Mouse (Mus musculus) gastrocnemius, adult 18-20 months (tissue): ENCODE data around the gene Gpatch11. TPM values are rescaled to one million over a fixed set of nuclear protein-coding genes. Genes with fewer than 3 reads are reported as not detected.
"Not testable (repeated sequence)": the region's sequence is repeated elsewhere in the genome, so short reads cannot be mapped to it uniquely, and the experiment has no call there.

Experiments
- DNase-seq: peaks from one replicate; pipeline ENCODE4 v3.0.0; 2021; ENCODE audit warnings: low spot score
- long read RNA-seq, 2 experiments: library from polyadenylated mRNA; stranded (forward); transcript quantifications; one replicate each; pipeline ENCODE4 v2.0.0; 2021
- total RNA-seq, 2 experiments: library from RNA; stranded (reverse); gene quantifications; 2 replicates each; pipeline ENCODE4 v1.2.3; 2021

Gene Gpatch11
- 10 to 100 TPM; 25.1 to 26.1 TPM for total RNA-seq
- long read RNA-seq, experiment 1, full-length matches to known transcripts, result 12 of 17 reads
- long read RNA-seq, experiment 1, partial matches to known transcripts, result 1 of 17 reads
- long read RNA-seq, experiment 1, other reads (novel, unspliced or antisense), result 4 of 17 reads
- long read RNA-seq, experiment 2, full-length matches to known transcripts, result 7 of 13 reads
- long read RNA-seq, experiment 2, partial matches to known transcripts, result 3 of 13 reads
- long read RNA-seq, experiment 2, other reads (novel, unspliced or antisense), result 3 of 13 reads

DNA sequence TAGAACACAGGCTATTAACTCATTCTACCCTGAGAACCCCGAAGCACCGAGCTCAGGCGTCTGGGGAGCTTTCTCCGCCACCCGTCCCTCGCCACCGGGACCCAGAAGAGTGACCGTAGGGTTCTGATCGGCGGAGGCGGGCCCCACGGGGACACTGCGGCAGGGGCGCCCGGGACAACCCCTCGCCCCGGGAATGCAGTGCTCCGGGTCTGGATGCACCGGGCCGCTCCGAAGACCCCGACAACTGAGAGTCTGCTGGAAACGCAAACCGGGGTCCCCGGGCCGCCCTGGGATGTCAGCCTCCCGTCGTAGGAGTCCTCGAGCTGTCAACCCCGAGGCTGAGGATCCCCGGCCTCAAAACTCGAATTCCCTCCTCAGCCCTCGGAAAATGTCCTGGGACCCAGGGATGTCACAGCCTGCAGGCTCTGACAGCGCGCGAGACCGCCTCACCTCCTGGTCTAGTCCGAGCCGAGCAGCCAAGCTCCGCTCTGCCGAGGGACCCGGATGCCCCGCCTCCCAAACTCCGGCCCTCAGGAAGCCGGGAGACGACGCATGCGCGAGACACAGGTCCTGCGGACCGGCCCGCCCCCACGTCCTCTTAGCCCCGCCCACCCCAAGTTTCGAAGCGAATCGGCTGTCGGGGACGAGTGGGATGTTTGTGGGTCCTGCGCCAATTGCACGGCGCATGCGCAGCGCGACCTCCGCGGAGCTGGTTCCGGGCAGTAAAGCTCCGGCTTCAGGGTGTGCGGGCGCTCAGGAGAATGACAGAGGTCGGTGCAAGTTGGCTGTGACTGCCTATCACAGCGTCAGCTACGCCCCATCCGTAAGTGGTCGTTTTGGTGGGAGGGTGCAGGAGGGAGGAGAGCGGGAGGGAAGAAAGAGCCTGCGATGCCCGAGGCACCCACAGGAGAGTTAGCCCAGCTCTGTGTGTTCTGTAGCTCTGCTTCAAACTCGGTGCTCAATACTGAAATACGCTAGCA is at the start of gene Gpatch11, which contains the start of gene Heatr5b:
TSS of gene Gpatch11 (plus strand) at position 712 of the 980 bp plus-strand sequence.
TSS of gene Heatr5b (minus strand) at position 509 of the 980 bp plus-strand sequence.
- DNase-seq, result peak; percentile 97

DNA sequence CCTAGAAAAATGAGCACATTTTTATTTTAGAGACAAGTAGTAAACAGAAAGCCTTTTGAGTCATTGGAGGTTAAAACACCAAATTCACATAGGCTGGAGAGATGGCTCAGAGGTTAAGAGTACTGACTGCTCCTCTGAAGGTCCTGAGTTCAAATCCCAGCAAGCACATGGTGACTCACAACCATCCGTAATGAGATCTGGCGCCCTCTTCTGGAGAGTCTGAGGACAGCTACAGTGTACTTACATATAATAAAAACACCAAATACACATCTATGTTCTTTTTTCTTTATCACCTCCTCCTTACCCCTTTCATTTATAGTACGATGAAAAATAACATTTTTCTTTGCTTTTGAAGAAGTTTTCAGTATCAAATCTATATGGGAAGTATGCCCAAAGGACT is 47.1 kb upstream of the Gpatch11 start:
- not testable (repeated sequence) for DNase-seq

DNA sequence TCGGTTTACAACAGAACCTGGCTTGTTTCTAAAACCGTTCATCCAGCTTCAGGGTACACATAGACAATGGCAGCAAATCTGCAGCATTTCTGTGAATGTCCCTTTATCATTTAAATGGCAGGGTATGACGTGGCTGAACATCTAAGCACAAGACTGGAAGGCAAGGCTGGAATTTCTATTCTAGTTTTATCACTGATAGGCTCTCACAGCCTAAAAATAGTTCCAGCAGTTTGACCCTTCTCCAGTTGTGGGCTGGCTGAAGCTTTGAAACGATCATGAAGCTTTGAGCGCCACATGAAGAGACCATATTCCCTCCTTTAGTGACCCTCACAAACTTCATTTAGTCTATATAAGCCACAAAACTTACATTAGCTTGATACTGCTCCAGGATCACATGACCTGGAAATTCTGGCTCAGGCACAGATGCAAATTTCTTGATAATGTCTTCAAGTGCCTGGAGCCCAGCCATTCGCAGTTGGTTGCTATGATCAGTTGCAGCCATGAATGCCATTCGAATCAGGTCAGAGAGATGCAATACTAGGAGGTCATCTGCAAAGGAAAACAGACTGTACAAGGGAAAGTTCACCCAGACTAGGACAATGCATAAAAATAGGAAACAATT is 44.2 kb upstream of the Gpatch11 start:
- no peak for DNase-seq

DNA sequence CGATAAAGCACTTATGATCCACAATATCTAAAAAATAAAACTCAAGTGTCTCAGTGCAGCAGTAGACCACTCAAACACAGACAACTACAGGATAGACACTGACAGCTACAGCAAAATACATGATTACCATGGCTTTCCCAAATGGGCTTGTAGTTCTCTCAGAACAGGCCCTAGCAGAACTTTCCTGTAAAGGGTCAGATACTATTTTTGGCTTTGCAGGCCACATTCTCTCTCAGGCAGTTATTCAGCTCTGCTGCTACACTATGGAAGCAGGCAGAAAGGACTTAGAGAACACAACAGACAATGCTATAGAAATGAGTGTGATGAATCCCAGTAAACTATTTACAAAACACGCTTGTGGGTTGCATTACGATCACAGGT is 43.7 kb upstream of the Gpatch11 start:
- no peak for DNase-seq

DNA sequence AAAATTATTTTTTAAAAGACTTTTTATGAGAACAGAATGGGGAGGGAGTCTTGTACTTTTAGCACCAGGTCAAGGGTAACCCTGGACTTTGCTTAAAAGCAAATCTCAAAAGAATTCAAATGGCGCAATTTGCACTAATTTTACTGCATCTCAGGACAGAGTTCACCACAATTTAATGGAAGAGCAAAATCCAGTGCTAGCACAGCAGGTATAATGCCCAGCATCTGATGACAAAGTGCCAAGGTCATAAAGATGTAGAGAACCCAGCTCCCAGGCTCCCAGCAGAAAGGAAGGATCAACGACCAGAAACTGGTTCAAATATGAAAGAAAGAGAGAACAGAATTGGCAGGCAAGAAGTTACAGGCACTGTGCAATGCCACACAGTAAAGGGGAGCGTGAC is 43.2 kb upstream of the Gpatch11 start:
- DNase-seq, result no peak

DNA sequence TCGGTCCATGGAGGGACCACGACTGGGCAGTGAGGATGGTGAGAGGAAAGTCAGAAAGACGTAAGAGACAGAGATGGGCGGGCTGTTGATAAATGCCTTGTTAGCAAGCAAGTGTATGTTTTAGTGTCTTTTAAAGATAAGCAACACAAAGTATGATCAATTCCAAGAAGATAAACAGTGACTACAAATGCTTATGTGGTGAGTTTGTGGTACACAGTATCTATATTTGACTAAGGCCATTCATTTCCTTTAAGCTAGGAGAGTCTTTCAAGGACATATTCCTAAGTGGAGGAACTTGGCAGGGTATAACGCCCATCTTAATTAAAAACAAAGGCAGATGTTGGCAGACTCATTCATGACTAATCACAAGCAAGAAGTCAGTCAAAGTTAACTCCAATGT is 41.0 kb upstream of the Gpatch11 start:
- no peak for DNase-seq

DNA sequence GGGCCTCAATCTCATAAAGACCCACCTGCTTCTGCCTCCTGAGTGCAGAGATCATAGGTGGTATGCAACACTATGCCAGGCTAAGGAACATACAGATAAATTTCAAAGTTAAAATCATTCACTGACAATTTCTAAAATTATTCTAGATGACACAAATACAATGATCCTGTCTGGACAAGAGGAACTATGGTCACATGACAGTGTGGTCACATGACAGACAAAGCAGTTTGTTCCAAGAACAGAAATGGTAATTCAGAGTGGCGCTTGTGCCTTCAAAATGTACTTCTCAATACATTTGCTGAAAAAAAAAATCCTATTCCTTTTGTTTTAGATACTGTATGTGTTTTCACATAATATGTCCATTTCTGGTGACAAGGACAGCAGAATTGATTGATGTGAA is 38.1 kb upstream of the Gpatch11 start:
- no peak for DNase-seq

DNA sequence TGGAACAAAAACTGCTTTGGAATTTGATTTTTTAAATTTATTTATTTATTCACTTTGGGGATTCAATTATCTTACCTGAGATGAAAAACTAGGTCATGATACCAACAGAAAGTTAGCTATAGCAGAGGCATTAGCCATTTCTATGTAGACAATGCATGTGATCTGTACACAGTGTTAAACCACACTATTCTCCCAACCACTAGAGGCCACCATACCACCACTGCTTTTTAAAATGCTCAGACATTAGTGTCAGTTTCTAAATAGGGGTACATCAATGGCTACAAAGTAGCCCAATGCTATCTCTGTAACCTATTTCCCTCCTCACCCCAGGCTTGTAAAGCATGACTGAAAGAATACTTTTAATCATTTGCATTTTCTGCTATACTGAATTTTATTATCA is 26.3 kb upstream of the Gpatch11 start:
- DNase-seq, result no peak

DNA sequence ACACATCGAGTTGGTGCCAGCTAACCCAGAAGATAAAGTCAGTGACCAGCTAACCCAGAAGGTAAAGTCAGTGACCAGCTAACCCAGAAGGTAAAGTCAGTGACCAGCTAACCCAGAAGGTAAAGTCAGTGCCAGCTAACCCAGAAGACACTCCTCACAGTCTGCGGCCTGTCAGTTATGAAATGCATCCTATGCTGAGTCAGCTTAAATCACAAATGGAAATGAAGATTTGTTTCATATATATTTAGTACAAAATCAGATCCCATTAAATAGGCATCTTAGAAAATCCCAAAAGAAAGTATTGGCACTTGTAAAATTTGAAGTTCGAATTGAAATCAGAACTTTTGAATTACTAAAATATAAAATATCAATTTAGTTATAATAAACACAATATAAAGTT is 25.8 kb upstream of the Gpatch11 start:
- DNase-seq, result no peak

DNA sequence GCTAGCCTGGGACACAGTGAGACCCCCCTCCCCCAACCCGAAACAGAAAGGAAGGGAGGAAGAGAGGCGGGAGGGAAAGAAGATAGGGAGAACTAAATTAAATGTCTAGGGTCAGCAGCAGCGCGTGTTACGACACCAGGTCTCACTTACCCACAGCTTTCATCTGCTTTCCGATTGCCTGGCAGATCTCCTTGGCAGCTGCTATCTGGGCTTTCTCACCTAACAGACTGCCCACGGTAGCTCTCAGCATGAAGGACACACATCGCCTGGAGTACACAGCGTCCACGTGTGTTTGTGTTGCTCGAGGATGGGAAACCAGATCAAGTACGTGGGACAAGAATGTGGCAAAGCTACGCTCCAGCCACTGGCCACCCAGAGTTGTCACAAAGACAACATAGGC is 11.0 kb upstream of the Gpatch11 start:
- DNase-seq, result peak; percentile 43

DNA sequence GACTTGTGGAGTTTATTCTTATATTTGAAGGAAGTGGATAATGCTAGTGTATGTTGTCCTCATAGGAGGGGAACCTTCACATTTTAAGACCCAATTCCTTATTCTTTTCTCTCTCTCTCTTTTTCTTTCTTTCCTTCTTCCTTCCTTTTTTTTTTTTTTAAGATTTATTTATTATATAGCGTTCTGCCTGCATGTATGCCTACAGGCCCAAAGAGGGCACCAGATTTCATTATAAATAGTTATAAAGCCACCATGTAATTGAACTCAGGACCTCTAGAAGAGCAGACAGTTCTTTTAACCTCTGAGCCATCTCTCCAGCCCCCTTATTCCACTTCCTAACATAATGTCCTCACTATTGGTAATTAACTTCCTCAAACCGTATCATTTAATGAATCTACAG is 689 bp downstream of the Gpatch11 start:
- DNase-seq, result no peak

DNA sequence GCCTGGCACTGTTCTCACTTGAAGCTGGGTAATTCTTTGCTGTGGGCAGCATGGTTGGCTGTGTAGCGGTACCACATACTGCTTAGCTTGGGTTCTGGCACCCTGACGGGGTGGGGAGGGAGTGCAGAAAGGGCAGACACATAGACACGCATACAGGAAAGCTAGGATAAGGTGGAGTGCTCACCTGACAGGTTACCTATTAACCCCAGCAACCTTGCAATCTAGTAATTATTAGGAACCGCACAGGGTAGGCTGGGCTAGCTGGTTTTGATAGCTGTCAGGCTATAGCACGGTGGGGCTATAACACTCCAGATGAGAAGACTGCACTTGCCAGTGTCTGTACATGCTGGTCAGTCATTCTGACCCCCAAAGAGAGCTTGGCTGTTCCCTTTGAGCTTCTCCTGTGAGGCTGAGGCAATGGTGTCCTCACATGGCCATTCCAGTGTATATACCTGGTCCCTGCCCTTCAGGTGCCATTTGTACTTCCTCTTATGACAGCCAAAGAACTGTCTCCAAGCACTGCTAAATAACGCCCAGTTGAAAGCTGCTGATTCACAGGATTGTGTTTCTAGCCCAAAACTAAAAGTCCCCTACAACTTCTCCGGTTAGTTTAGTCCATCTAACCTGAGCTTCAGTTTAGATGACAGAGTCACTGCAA is 7.0 kb downstream of the Gpatch11 start:
- DNase-seq, result no peak

DNA sequence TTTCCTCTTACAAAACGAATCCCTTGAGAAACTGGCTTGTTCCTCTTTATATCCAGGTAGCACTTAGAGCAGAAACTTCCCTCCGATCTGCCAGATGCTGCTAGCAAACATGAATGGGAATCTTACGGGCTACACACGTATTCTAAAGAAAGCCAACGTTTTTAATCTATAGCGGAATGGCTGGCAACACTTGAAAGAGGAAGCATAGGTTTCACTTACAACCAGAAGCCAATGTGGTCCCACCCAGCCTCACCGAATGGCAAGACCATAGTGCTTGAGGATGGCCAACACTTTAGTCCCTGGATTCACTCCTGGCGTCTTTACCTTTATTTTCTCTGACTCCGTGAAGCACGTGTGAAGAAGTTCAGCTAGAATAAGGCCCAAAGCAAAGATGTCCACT is 20.9 kb downstream of the Gpatch11 start:
- DNase-seq, result no peak

DNA sequence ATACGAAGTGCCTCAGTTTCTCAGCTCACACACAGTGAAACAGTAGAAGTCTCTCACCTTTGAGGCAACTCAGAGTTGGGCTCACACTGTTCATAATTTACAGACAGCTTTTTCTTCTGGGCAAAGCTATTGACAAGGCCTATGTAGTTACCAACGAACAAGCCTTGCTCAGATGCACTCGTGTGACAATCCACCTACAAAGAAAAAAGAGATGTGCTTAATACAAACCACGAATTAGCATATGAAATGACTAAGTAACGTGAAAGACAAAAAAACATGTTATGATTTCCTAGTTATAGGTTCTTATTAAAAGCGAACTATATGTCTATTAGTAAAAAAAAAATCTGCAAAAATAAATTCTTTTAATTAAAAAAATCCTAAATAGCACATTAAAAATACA is 38.5 kb downstream of the Gpatch11 start:
- DNase-seq, result no peak

DNA sequence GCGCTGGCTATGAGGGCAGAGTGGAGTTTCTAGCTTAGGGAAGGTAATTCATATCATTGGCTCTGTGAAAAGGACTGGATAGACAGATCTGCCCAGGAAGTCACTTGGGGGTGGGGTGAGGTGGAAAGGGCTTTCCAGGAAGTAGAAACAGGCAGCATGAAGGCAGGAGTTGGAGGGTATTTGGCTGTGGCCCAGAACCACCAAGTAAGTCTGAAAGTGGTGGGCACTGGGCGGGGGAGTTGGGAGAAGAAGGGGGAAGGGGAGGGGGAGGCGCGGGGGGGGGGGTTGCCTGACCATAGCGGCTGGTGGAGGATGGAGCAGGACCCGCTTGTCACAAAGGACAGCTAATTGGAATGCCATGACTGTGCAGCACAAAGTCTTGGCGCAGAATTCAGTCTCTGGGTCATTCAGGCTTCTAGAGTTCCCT is 46.5 kb downstream of the Gpatch11 start:
- no peak for DNase-seq

DNA sequence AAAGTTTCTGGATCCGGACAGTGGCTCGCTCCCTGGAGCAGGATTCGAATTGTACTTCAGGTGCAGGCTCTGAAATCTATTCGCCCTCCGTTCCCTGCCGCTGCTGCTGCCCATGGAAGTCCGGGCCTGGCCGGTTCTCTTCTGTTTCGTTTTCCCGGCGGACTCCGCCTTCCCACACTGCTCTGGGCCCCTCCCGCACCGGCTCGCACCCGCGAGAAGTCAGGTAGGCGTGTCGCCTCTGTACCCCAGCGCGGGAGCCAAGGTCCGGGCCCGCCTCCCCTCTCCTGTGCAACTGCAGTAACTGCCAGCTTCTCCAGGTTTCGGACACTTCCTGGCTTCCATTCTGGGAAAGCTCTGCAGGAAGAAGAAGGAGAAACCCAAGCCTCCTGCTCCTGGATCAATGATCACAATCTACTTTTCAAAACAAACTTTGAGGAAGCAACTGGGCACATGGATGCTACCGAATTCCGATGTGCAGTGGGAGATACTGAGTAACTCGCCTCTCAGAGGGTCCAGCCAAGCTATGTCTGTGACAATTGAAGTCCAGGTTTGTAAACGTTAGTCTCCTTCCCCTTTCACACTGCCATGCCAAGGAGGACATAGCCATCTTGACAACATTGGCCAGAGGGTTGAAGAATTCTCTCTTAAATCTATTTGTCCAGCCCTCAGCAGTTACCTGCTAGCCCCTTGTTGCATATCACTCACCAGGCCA is 47.2 kb downstream of the Gpatch11 start, which contains the start of gene Eif2ak2:
TSS of gene Eif2ak2 (minus strand) at position 173 of the 712 bp plus-strand sequence.
- peak; percentile 75 for DNase-seq

DNA sequence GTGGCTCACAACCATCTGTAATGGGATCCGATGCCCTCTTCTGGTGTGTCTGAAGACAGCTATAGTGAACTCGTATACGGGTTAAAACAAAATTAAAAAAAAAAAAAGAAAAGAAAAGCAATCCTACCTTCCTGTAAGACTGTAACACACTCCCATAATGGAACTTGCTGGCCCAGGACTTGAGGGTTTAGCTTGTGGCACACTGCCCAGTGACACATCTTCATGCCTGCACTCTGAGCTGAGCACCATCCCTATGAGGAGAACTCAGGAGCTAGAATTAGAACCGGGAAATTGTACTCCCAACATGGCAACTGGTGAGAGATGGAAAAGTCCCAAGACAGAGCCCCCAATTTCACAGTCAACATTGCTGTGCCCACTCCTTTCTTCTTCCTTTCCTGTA is 47.9 kb downstream of the Gpatch11 start:
- DNase-seq, result no peak

DNA sequence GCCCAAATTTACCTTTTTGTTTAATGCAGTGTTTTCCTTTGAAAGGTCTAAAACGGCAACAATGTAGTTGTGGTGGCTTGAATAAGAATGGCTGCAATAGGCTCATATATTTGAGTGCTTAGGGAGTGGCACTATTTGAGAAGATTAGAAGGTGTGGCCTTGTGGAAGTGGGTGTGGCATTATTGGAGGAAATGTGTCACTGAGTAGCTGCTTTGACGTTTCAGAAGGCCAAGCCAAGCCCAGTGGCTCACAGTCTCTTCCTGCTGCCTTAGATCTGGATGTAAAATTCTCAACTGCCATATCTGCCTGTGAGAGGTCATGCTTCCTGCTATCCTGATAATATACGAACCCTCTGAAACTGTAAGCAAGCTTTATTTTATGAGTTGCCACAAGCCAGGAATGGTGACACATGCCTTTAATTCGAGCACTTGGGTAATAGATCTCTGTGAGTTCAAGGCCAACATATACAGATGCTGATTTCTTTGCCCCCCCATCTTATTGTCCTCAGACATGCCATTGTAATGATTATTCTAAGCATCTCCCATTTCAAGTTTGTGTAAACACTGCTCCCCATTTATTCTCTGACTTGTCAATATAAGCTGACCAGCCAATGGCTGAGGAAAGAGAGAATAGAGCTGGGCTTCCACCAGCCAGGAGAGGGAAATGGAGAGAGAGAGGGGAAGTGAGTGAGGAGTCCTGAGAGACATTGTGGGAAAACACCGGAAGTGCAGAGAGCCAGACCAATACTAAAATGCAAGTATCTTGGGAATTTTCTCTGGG is 50.1 kb downstream of the Gpatch11 start:
- no peak for DNase-seq

DNA sequence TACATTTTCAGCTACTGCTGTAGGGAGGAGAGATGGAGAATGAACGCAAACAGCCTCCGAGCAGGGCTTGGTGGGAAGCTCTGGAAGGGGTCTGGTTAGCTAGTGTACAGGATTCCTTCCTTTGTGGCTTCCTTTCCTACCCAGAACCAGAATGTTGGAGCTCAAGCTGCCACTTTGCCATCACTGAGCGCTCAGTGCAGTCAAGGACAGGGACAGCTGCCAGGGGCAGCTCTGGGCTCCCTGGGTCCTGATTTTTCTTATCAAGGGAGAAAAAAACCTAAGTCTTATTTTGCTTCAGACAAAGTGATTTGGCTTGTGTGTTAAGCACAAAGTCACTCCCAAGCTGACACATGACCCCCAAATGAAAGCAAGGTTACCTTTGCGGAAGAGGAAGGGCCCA is 53.2 kb downstream of the Gpatch11 start:
- no peak for DNase-seq

DNA sequence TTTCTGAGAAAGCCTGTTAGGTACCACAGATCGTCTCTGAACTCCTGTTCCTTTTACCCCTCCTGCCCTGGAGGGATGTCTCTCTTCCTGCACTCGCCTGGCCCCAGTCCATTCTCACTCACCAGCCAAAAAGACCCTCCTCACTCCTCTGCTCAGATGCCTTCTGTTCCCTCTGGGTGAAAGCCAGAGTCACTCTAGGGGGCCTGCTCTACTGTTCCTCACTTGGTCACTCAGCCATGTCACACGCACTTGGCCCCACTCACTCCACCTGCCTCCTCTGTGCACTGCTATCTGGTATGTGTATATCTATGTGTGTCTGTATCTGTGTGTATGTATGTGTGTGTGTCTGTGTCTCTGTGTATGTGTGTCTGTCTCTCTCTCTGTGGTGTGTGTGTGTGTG is 53.8 kb downstream of the Gpatch11 start:
- no peak for DNase-seq
